Mouse (Mus musculus) mature B cell (primary cell): ENCODE results near the gene Slc39a2.

Experiments
- in situ Hi-C: fragments of 300-500 bp; cut with MboI; formaldehyde crosslinking; loops from 2 replicates; pipeline ENCODE4 v1.14.3; 2019

Slc39a2 gene

DNA sequence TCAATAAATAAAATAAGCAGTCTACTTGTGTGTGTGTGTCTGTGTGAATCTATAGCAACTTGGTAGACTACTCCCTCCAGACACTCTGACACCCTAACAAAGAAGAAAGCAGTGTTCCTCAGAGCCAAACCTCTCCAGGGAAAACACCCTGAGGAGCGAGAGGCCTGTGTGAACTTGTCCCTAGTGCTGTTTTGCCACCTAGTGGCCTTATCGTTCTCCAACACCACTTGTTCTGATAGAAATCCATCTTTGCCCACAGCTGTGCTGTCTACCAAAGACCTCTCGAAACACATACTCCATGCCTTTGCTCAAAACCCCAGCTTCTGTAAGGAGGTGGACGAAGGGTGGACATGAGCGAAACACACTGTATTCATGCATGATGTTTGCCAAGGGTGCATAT, 38.1 kb downstream of the Slc39a2 start:
- in situ Hi-C loops, result no loop called here

DNA sequence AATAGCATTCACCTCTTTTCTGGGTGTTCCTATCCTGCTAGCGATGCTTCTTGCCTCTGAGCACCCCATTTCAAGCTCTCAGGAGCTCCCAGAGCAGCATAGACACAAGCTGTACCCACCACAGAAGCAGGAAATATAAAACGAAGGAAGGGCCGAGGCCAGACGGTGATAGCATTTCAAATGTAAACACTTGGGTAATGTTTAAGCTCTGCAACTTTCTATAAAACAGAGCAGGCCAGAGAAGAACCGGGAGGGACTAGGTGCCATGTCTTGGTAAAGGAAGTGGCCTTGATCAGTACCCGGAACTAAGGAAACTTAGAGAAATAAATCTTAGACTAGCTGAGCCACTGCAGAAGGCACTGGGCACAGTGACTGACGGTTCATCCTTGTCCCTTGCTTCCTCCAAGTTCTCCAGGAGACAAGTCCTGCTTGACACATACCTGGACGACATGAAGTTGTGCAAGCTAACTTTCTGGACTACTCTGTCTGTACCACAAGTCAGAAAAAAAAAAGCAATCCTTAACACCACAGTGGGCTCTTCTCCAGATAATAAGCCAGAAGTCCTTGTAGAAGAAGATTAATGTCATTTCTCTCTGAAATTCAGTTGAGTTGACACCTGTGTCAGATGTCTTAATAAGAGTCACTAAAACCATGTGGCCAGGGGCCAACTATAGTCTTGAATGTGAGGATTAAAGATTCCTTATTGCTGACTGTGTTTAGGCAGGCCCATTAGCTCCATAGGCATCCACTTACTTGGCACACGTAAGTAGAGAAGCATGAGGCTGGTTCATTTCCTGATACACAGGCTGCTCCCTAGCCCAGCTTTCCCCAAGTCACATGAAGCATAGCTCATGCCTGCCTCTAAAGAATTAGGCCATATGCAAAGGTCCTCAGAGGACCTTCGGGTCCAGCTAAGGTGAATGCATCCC, 39.7 kb downstream of the Slc39a2 start:
- in situ Hi-C loops, result no loop called here

DNA sequence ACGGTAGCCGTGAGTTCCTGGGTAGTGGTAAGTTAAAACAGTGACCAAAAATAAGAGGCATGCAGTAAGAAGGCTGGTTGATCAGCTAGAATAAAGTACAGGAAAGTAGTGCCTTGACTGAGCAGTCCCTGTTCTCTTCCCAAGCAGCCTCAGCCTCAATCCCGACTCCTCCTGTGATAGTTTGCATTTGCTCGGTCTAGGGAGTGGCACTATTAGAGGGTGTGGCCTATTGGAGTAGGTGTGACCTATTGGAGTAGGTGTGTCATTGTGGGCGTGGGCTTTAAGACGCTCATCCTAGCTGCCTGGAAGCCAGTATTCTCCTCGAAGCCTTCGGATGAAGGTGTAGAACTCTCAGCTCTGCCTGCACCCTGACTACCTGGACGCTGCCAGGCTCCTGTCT, 46.3 kb downstream of the Slc39a2 start:
- in situ Hi-C loops, result no loop called here

DNA sequence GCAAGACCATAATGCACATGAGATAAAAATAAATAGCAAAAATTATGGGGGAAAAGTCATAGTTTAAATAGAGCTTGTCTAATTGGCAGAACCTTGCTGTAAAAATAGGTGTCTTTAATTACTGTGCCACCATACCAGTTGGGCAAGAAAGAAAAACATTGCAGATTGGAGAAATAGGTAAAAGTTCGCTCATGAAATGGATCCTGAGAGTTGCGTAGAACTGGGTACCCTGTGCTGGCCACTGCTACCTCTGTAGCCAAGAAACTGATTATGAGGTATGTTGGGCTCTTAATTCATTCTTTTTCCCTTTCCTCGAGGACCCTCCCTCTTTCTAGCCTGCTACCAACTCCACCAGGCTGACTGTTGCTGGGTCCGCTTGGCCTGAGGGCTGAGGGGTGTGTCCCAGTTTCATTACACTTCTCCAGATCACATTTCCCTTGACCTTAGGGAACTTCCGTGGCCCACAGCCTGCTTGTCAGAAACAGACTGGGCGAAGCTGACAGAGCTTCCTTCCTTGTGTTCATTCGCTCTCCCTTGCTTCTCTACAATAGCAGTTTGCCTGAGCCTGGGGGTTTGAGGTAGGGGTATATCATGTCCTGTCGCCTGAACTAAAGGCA, 48.4 kb downstream of the Slc39a2 start:
- in situ Hi-C loops, result no loop called here

DNA sequence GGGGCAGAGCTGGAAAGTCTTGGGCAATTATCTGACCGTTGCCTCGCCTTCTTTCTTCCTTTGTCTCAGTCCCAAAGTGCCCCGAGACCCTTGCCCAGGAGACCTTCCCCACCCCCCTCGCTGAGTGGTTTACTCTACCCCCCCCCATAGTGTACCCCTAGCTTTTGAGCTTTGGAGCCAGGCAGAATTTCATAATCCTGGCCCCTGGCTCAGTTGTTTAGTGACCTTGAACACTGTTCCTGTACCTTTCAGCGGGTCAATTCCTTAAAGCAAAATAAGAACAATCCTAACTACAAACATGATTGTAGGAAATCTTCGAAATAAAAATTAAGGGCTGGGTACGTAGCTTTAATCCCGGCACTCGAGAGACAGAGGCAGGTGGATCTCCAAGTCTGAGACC, 48.9 kb downstream of the Slc39a2 start:
- in situ Hi-C loops, result no loop called here

DNA sequence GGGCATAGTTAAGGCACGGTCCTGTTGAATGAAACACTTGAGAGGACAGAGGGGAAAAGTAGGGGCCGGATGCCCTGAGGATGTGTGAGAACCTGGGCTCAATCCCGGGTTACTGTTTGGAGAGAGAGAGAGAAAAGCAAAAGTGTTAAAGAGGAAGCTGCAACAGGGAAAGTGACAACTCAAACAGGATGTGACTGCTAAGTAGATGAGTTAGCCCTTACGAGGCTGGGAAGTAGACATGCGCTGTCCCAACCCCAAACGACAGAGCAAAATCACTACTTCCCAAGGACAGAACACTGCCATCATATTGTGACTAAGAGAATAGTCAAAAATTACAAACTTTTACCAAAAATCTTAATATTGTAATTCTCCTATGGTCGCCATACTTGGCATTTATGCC, 49.5 kb downstream of the Slc39a2 start:
- in situ Hi-C loops, result no loop called here

DNA sequence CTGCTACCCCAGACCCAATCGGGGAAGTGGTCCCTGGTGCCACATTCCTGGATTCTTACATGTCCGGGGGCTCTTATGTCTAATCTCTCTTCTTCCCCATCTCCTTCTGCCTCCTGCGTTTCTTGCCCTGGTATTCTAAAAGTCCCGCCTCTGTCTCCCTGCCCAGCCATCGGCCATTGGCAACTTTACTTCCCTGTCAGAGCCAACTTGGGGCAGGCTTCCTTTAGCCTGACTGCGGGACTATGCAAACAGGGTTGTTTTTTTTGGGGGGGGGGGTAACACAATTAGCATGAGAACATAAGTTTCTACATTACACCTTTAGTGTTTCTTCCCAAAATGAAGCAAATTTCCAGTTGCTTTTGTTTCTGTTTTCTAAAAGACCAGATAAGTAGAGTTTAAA, 50.6 kb downstream of the Slc39a2 start:
- in situ Hi-C loops, result no loop called here
